Mouse (Mus musculus) limb, embryonic 12.5 days (tissue): ENCODE measurements around the gene Erp44. TPM values are rescaled to one million over a fixed set of nuclear protein-coding genes. Genes with fewer than 3 reads are reported as not detected.

Experiments used
- ATAC-seq: fragments of 200-750 bp; cut with Nextera tagmentation; 2 replicates; pipeline ENCODE4 v1.8.0; 2017; ENCODE audit warnings: low read depth, moderate TSS enrichment; ENCODE audit not compliant: insufficient number of reproducible peaks, insufficient read depth, low FRiP score, low TSS enrichment
- H3K27ac ChIP-seq: fragments of 300-500 bp; sonication (generic); 2 replicates; pipeline ENCODE4 v1.5.1; 2016; ENCODE audit warnings: mild to moderate bottlenecking, moderate library complexity
- H3K27me3 ChIP-seq: fragments of 300-500 bp; sonication (generic); 2 replicates; pipeline ENCODE4 v1.6.1; 2016; ENCODE audit warnings: mild to moderate bottlenecking, moderate library complexity
- H3K36me3 ChIP-seq: fragments of 300-500 bp; sonication (generic); 2 replicates; pipeline ENCODE4 v1.6.1; 2016; ENCODE audit warnings: mild to moderate bottlenecking, moderate library complexity
- H3K4me1 ChIP-seq: fragments of 300-500 bp; sonication (generic); replicated peaks from 2 replicates; pipeline ENCODE4 v1.6.1; 2016
- H3K4me2 ChIP-seq: fragments of 300-500 bp; sonication (generic); 2 replicates; pipeline ENCODE4 v1.6.1; 2016; ENCODE audit warnings: mild to moderate bottlenecking, moderate library complexity
- H3K4me3 ChIP-seq: fragments of 300-500 bp; sonication (generic); replicated peaks from 2 replicates; pipeline ENCODE4 v1.5.1; 2016; ENCODE audit warnings: mild to moderate bottlenecking
- H3K9ac ChIP-seq: fragments of 300-500 bp; sonication (generic); replicated peaks from 2 replicates; pipeline ENCODE4 v1.6.1; 2016; ENCODE audit warnings: mild to moderate bottlenecking, moderate library complexity
- H3K9me3 ChIP-seq: fragments of 300-500 bp; sonication (generic); 2 replicates; pipeline ENCODE4 v1.6.1; 2016; ENCODE audit warnings: mild to moderate bottlenecking, moderate library complexity
- WGBS: fragments of 180-500 bp; shearing (Covaris S2); methylation state at CpG from one replicate; pipeline ENCODE4 v1.1.7; 2016; 5-methylcytosine and 5-hydroxymethylcytosine counted together
- polyA plus RNA-seq: library from polyadenylated mRNA; unstranded; fragments of >200 nt; fragmentation: Nextera tagmentation; extraction: Ambion mirVana; gene quantifications from 2 replicates; pipeline ENCODE4 v1.2.1, GENCODE M21; 2016

The Erp44 gene
- polyA plus RNA-seq, 1 experiment from 2014 or later: 71.9 TPM

- WGBS: 72% methylated on average over 3 of the region's 3 CpGs
- Histone ChIP-seq H3K9me3 (no peaks in the 10 kb centered on the region), H3K9ac (no peak overlapping the region), H3K36me3 (no peaks in the 10 kb centered on the region), H3K4me2 (no peak overlapping the region), H3K4me1 (peaks cover 11% of the 10 kb centered on the region), H3K27ac (no peak overlapping the region), H3K27me3 (no peaks in the 10 kb centered on the region), H3K4me3 (no peak overlapping the region)
- ATAC-seq: no peak
Observed at GRCm38 (mm10) chr4:48275736-48276135, 3.6 kb downstream of the Erp44 start.

- no peak overlapping the region for H3K4me3 ChIP-seq
- ATAC-seq: no peak
- no peaks in the 10 kb centered on the region for H3K36me3 ChIP-seq
- 92% methylated on average over 7 of the region's 7 CpGs for WGBS
- H3K4me2 ChIP-seq: no peak overlapping the region
- no peaks in the 10 kb centered on the region for H3K27me3 ChIP-seq
- H3K9ac ChIP-seq: no peak overlapping the region
- H3K4me1 ChIP-seq: peaks cover under 1% of the 10 kb centered on the region
- no peaks in the 10 kb centered on the region for H3K9me3 ChIP-seq
- H3K27ac ChIP-seq: no peak overlapping the region
Observed at GRCm38 (mm10) chr4:48273119-48273829, 6.1 kb downstream of the Erp44 start.

- no peaks in the 10 kb centered on the region for H3K4me1 ChIP-seq
- no peak overlapping the region for H3K4me3 ChIP-seq
- WGBS: 60% methylated on average over 5 of the region's 5 CpGs
Observed at GRCm38 (mm10) chr4:48271838-48272237, 7.5 kb downstream of the Erp44 start.

GRCm38 (mm10) chr4:48270532-48270931 is 8.8 kb downstream of the Erp44 start:
- no peaks in the 10 kb centered on the region for H3K36me3 ChIP-seq
- no peak overlapping the region for H3K27ac ChIP-seq
- no peak for ATAC-seq
- no peak overlapping the region for H3K4me3 ChIP-seq
- H3K27me3 ChIP-seq: no peaks in the 10 kb centered on the region
- H3K9ac ChIP-seq: no peak overlapping the region
- H3K4me2 ChIP-seq: no peak overlapping the region
- no peaks in the 10 kb centered on the region for H3K4me1 ChIP-seq
- no peaks in the 10 kb centered on the region for H3K9me3 ChIP-seq

More at GRCm38 (mm10) chr4:48271838-48272237, 7.5 kb downstream of the Erp44 start:
- Histone ChIP-seq H3K4me2 (no peak overlapping the region), H3K36me3 (no peaks in the 10 kb centered on the region), H3K27me3 (no peaks in the 10 kb centered on the region), H3K9ac (no peak overlapping the region), H3K9me3 (no peaks in the 10 kb centered on the region), H3K27ac (no peak overlapping the region)
- no peak for ATAC-seq

GRCm38 (mm10) chr4:48268127-48268526 is 11.2 kb downstream of the Erp44 start:
- Histone ChIP-seq H3K9me3 (no peaks in the 10 kb centered on the region), H3K36me3 (no peaks in the 10 kb centered on the region), H3K27me3 (no peaks in the 10 kb centered on the region), H3K27ac (no peak overlapping the region), H3K4me1 (no peaks in the 10 kb centered on the region), H3K9ac (no peak overlapping the region), H3K4me2 (no peak overlapping the region), H3K4me3 (no peak overlapping the region)
- WGBS: 82% methylated on average over 1 of the region's 1 CpGs
- no peak for ATAC-seq

- no peak overlapping the region for H3K27ac ChIP-seq
- WGBS: 86% methylated on average over 3 of the region's 3 CpGs
Observed at GRCm38 (mm10) chr4:48267683-48268082, 11.7 kb downstream of the Erp44 start.

GRCm38 (mm10) chr4:48258045-48258444 is 21.3 kb downstream of the Erp44 start:
- ATAC-seq: no peak

More at GRCm38 (mm10) chr4:48267683-48268082, 11.7 kb downstream of the Erp44 start:
- Histone ChIP-seq H3K36me3 (no peaks in the 10 kb centered on the region), H3K4me2 (no peak overlapping the region), H3K9me3 (no peaks in the 10 kb centered on the region), H3K4me3 (no peak overlapping the region), H3K9ac (no peak overlapping the region), H3K4me1 (no peaks in the 10 kb centered on the region), H3K27me3 (no peaks in the 10 kb centered on the region)
- no peak for ATAC-seq

GRCm38 (mm10) chr4:48253266-48253665 is 26.1 kb downstream of the Erp44 start:
- no peak for ATAC-seq
- Histone ChIP-seq H3K9me3 (peaks cover 2% of the 10 kb centered on the region; the same call in 1 of the 2 replicates), H3K9ac (no peak overlapping the region), H3K4me1 (peaks cover 5% of the 10 kb centered on the region), H3K27me3 (no peaks in the 10 kb centered on the region), H3K4me3 (no peak overlapping the region), H3K4me2 (no peak overlapping the region), H3K36me3 (no peaks in the 10 kb centered on the region), H3K27ac (no peak overlapping the region)

More at GRCm38 (mm10) chr4:48258045-48258444, 21.3 kb downstream of the Erp44 start:
- Histone ChIP-seq H3K27ac (no peak overlapping the region), H3K9me3 (no peaks in the 10 kb centered on the region), H3K36me3 (no peaks in the 10 kb centered on the region), H3K4me3 (no peak overlapping the region), H3K4me1 (peaks cover 5% of the 10 kb centered on the region), H3K4me2 (no peak overlapping the region), H3K27me3 (no peaks in the 10 kb centered on the region), H3K9ac (no peak overlapping the region)
- WGBS: 90% methylated on average over 3 of the region's 3 CpGs

- Histone ChIP-seq H3K4me3 (no peak overlapping the region), H3K9ac (no peak overlapping the region), H3K27ac (no peak overlapping the region), H3K9me3 (no peaks in the 10 kb centered on the region), H3K4me2 (no peak overlapping the region), H3K4me1 (no peaks in the 10 kb centered on the region), H3K27me3 (no peaks in the 10 kb centered on the region), H3K36me3 (no peaks in the 10 kb centered on the region)
- 87% methylated on average over 2 of the region's 2 CpGs for WGBS
- ATAC-seq: no peak
Observed at GRCm38 (mm10) chr4:48244280-48244679, 35.1 kb downstream of the Erp44 start.

- Histone ChIP-seq H3K9me3 (no peaks in the 10 kb centered on the region), H3K4me2 (no peak overlapping the region), H3K27me3 (no peaks in the 10 kb centered on the region), H3K4me3 (no peak overlapping the region), H3K9ac (no peak overlapping the region), H3K4me1 (no peaks in the 10 kb centered on the region), H3K27ac (no peak overlapping the region), H3K36me3 (no peaks in the 10 kb centered on the region)
- no peak for ATAC-seq
- 74% methylated on average over 1 of the region's 1 CpGs for WGBS
Observed at GRCm38 (mm10) chr4:48243737-48244136, 35.6 kb downstream of the Erp44 start.

- no peak overlapping the region for H3K4me2 ChIP-seq
- no peak overlapping the region for H3K9ac ChIP-seq
- no peak overlapping the region for H3K27ac ChIP-seq
- no peaks in the 10 kb centered on the region for H3K27me3 ChIP-seq
- WGBS: 92% methylated on average over 4 of the region's 4 CpGs
- H3K4me1 ChIP-seq: no peaks in the 10 kb centered on the region
- no peak overlapping the region for H3K4me3 ChIP-seq
- no peaks in the 10 kb centered on the region for H3K9me3 ChIP-seq
- H3K36me3 ChIP-seq: 0 out of 2 replicates have a peak, but pooled peaks cover 5% of the 10 kb centered on the region
- no peak for ATAC-seq
Observed at GRCm38 (mm10) chr4:48242482-48242881, 36.9 kb downstream of the Erp44 start.

- H3K4me3 ChIP-seq: no peak overlapping the region
- H3K9me3 ChIP-seq: no peaks in the 10 kb centered on the region
- ATAC-seq: no peak
- no peak overlapping the region for H3K4me2 ChIP-seq
- H3K9ac ChIP-seq: no peak overlapping the region
- WGBS: 93% methylated on average over 4 of the region's 4 CpGs
- H3K27ac ChIP-seq: no peak overlapping the region
- no peaks in the 10 kb centered on the region for H3K4me1 ChIP-seq
- no peaks in the 10 kb centered on the region for H3K27me3 ChIP-seq
- H3K36me3 ChIP-seq: peaks cover 14% of the 10 kb centered on the region; the same call in 1 of the 2 replicates
Observed at GRCm38 (mm10) chr4:48239046-48239445, 40.3 kb downstream of the Erp44 start.
